Mouse (Mus musculus) right cerebral cortex, postnatal 4 days (tissue): Measurements from ENCODE around the gene Cep55.

ENCODE experiments used
- DNase-seq: peaks from one replicate; pipeline ENCODE4 v3.0.0-alpha.2; 2022

The Cep55 gene

GRCm38 (mm10) chr19:38054720-38055192 lies at the start of gene Cep55:
Cep55 (plus strand) TSS chr19:38055011.
- DNase-seq = peak; percentile 94

- no peak for DNase-seq
Observed at GRCm38 (mm10) chr19:38011379-38011778, 43.4 kb upstream of the Cep55 start.

GRCm38 (mm10) chr19:38014443-38014842 lies 40.4 kb upstream of the Cep55 start:
- DNase-seq = no peak

- peak; percentile 44 for DNase-seq
Observed at GRCm38 (mm10) chr19:38015180-38015872, 39.5 kb upstream of the Cep55 start.

GRCm38 (mm10) chr19:38015873-38016254 lies 38.9 kb upstream of the Cep55 start:
- no peak for DNase-seq

- no peak for DNase-seq
Observed at GRCm38 (mm10) chr19:38022710-38023109, 32.1 kb upstream of the Cep55 start.

- DNase-seq = no peak
Observed at GRCm38 (mm10) chr19:38023603-38024002, 31.2 kb upstream of the Cep55 start.

- no peak for DNase-seq
Observed at GRCm38 (mm10) chr19:38025254-38026041, 29.4 kb upstream of the Cep55 start.

- DNase-seq = no peak
Observed at GRCm38 (mm10) chr19:38026211-38026624, 28.6 kb upstream of the Cep55 start.

GRCm38 (mm10) chr19:38027389-38027788 lies 27.4 kb upstream of the Cep55 start:
- no peak for DNase-seq

GRCm38 (mm10) chr19:38027881-38028521 lies 26.8 kb upstream of the Cep55 start:
- no peak for DNase-seq

GRCm38 (mm10) chr19:38029292-38029691 lies 25.5 kb upstream of the Cep55 start:
- DNase-seq = no peak

- DNase-seq = no peak
Observed at GRCm38 (mm10) chr19:38029871-38030270, 24.9 kb upstream of the Cep55 start.

- DNase-seq = peak; percentile 41
Observed at GRCm38 (mm10) chr19:38030673-38031137, 24.1 kb upstream of the Cep55 start.

- no peak for DNase-seq
Observed at GRCm38 (mm10) chr19:38031144-38031543, 23.7 kb upstream of the Cep55 start.

- no peak for DNase-seq
Observed at GRCm38 (mm10) chr19:38032993-38033734, 21.6 kb upstream of the Cep55 start.

- DNase-seq = no peak
Observed at GRCm38 (mm10) chr19:38033735-38034057, 21.1 kb upstream of the Cep55 start.

GRCm38 (mm10) chr19:38034696-38035095 lies 20.1 kb upstream of the Cep55 start:
- DNase-seq = no peak

- no peak for DNase-seq
Observed at GRCm38 (mm10) chr19:38035766-38036165, 19.0 kb upstream of the Cep55 start.

- no peak for DNase-seq
Observed at GRCm38 (mm10) chr19:38038267-38038666, 16.5 kb upstream of the Cep55 start.

GRCm38 (mm10) chr19:38042261-38042722 lies 12.5 kb upstream of the Cep55 start:
- no peak for DNase-seq

- DNase-seq = peak; percentile 34
Observed at GRCm38 (mm10) chr19:38043281-38043981, 11.4 kb upstream of the Cep55 start, which contains the start of gene Myof. Myof (minus strand) TSS chr19:38043577.
